Mouse (Mus musculus): ENCODE data around the gene Klf1.

DNA sequence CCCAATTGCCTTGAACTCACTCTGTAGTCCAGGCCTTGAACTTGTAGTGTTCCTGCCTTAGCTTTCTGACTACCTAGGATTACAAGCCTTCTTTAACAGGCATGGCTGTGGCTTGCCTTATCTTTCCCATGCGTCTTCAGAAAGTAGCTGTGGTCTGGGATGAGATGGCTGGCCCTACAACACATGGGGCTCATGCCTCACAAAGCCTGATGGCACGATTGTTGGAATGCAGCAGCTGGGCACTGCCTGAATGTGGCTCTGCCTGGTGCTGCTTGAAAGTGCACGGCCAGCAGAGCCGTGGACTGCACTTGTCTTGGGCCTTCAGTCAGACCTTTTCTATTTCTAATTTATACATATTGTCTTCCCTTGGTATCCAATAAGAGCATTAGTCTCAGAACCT, 17.0 kb upstream of the Klf1 start:
- TF ChIP-seq CTCF (IDR thresholded peaks at IDR 0.05): no peak
- no peak for TF ChIP-seq EP300 (IDR thresholded peaks at IDR 0.05; ENCODE audit: insufficient read depth, low read depth, low read length)
